Mouse (Mus musculus): Measurements from ENCODE around the gene Oprd1. TPM values are rescaled to one million over a fixed set of nuclear protein-coding genes. Genes with fewer than 3 reads are reported as not detected.

Oprd1 gene
- polyA plus RNA-seq (2014; fragmentation: Illumina TruSeq; extraction: RNeasy Lipid Tissue Mini Kit (QIAGEN cat#74804); ENCODE audit: low read depth, low replicate concordance) = not detected

GRCm38 (mm10) chr4:132144080-132144841 lies at the start of gene Oprd1:
Oprd1 (minus strand) TSS chr4:132144486.

GRCm38 (mm10) chr4:132074933-132075769 lies 69.1 kb downstream of the Oprd1 start, which contains the start of gene Epb41:
Epb41 (minus strand) TSS chr4:132075321.

GRCm38 (mm10) chr4:132074077-132074932 lies 70.0 kb downstream of the Oprd1 start, which contains the start of gene Gm10300:
Gm10300 (plus strand) TSS chr4:132074697.

Other genes starting within 250 kb of the Oprd1 start
- gene Tmem200b, start 222.7 kb downstream of the Oprd1 start, polyA plus RNA-seq (2014; fragmentation: Illumina TruSeq; extraction: RNeasy Lipid Tissue Mini Kit (QIAGEN cat#74804); ENCODE audit: low read depth, low replicate concordance) = not detected
- 0.61 TPM for gene Gm10300, start 69.8 kb downstream of the Oprd1 start, polyA plus RNA-seq (2014; fragmentation: Illumina TruSeq; extraction: RNeasy Lipid Tissue Mini Kit (QIAGEN cat#74804); ENCODE audit: low read depth, low replicate concordance)
- 112 TPM for gene Epb41, start 69.2 kb downstream of the Oprd1 start, polyA plus RNA-seq (2014; fragmentation: Illumina TruSeq; extraction: RNeasy Lipid Tissue Mini Kit (QIAGEN cat#74804); ENCODE audit: low read depth, low replicate concordance)
- 38.8 TPM for gene Ythdf2, start 67.8 kb upstream of the Oprd1 start, polyA plus RNA-seq (2014; fragmentation: Illumina TruSeq; extraction: RNeasy Lipid Tissue Mini Kit (QIAGEN cat#74804); ENCODE audit: low read depth, low replicate concordance)
- gene Gmeb1, start 117.1 kb upstream of the Oprd1 start, polyA plus RNA-seq (2014; fragmentation: Illumina TruSeq; extraction: RNeasy Lipid Tissue Mini Kit (QIAGEN cat#74804); ENCODE audit: low read depth, low replicate concordance) = 3.7 TPM
- 15.7 TPM for gene Taf12, start 129.9 kb upstream of the Oprd1 start, polyA plus RNA-seq (2014; fragmentation: Illumina TruSeq; extraction: RNeasy Lipid Tissue Mini Kit (QIAGEN cat#74804); ENCODE audit: low read depth, low replicate concordance)
- not detected for gene Rab42, start 158.9 kb upstream of the Oprd1 start, polyA plus RNA-seq (2014; fragmentation: Illumina TruSeq; extraction: RNeasy Lipid Tissue Mini Kit (QIAGEN cat#74804); ENCODE audit: low read depth, low replicate concordance)
- 7.0 TPM for gene Trnau1ap, start 185.1 kb upstream of the Oprd1 start, polyA plus RNA-seq (2014; fragmentation: Illumina TruSeq; extraction: RNeasy Lipid Tissue Mini Kit (QIAGEN cat#74804); ENCODE audit: low read depth, low replicate concordance)
- gene Rcc1, start 209.1 kb upstream of the Oprd1 start, polyA plus RNA-seq (2014; fragmentation: Illumina TruSeq; extraction: RNeasy Lipid Tissue Mini Kit (QIAGEN cat#74804); ENCODE audit: low read depth, low replicate concordance) = 4.2 TPM